ENCODE assay signal across 10 mouse cellular contexts in genomic region chr7:66409433-66409832, GRCm38 (mm10). TPM values are rescaled to one million over a fixed set of nuclear protein-coding genes. Genes with fewer than 3 reads are reported as not detected.
A peak's percentile ranks its signal among the peaks of the same experiment; 100 is the strongest.
DNase-seq lines count a peak whose midpoint lies in the region; ATAC-seq and TF ChIP-seq lines count a peak whose summit lies in the region.
"Had no signal": no experiment of that assay in that cellular context is flagged by ENCODE, and none has a peak within 500 bp of the region (broad histone marks: within the 10 kb centered on the region; RNA-seq: fewer than 3 reads in every experiment).

No protein-coding gene starts in this region.

- intact Hi-C loops in left cerebral cortex, adult 2 months (cut with DNase I), result loop anchor here (1.0 kb wide), 1 partner anchor 252 kb away; no protein-coding TSS in a partner anchor

- no peak overlapping the region for H3K27ac ChIP-seq in forebrain, embryonic 10.5 days
- no peak overlapping the region for H3K27ac ChIP-seq in forebrain, embryonic 11.5 days (ENCODE audit: low read depth, low read length)
- H3K27ac ChIP-seq in left cerebral cortex, adult 2 months, result no peak overlapping the region
- H3K27ac ChIP-seq in limb, embryonic 13.5 days, result no peak overlapping the region

- DNase-seq in forebrain, embryonic 10.5 days (ENCODE audit: extremely low spot score, low spot score), result peak; percentile 41
- no peak for DNase-seq in forebrain, embryonic 11.5 days (ENCODE audit: low spot score)
- peak in 1 of 2 experiments; percentile 19 for DNase-seq in left cerebral cortex, adult 2 months (ENCODE audit: extremely low spot score in 1 of 2, low spot score in 2 of 2)
- DNase-seq in left cerebral cortex, adult 11 months (ENCODE audit: low spot score), result no peak
- peak; percentile 35 to 64 for DNase-seq in adrenal gland, postnatal 36 days
- DNase-seq in retina, postnatal 1 day, result peak; percentile 80
- no peak for DNase-seq in frontal cortex, postnatal 25 days (ENCODE audit: low spot score in 2 of 2)

- H3K27me3 ChIP-seq in forebrain, embryonic 10.5 days (ENCODE audit: poor library complexity, severe bottlenecking), result no peaks in the 10 kb centered on the region
- no peaks in the 10 kb centered on the region for H3K27me3 ChIP-seq in forebrain, embryonic 11.5 days (ENCODE audit: control insufficient read depth, insufficient read depth, low read length)
- no peaks in the 10 kb centered on the region for H3K27me3 ChIP-seq in limb, embryonic 13.5 days

- H3K9me3 ChIP-seq in forebrain, embryonic 10.5 days, result no peaks in the 10 kb centered on the region
- no peaks in the 10 kb centered on the region for H3K9me3 ChIP-seq in forebrain, embryonic 11.5 days (ENCODE audit: control insufficient read depth, low read length)
- H3K9me3 ChIP-seq in limb, embryonic 13.5 days, result no peaks in the 10 kb centered on the region
- H3K9me3 ChIP-seq: megakaryocyte, embryonic 14.5 days had no signal

- H3K36me3 ChIP-seq in forebrain, embryonic 10.5 days (replicated peaks), result no peaks in the 10 kb centered on the region
- H3K36me3 ChIP-seq in forebrain, embryonic 11.5 days (ENCODE audit: control insufficient read depth, insufficient read depth, low read length), result no peaks in the 10 kb centered on the region
- no peaks in the 10 kb centered on the region for H3K36me3 ChIP-seq in limb, embryonic 13.5 days

- WGBS in forebrain, embryonic 10.5 days, result 69% methylated on average over 6 of the region's 6 CpGs
- 68% methylated on average over 6 of the region's 6 CpGs for WGBS in forebrain, embryonic 11.5 days
- WGBS in limb, embryonic 13.5 days, result 72% methylated on average over 6 of the region's 6 CpGs

- no peak overlapping the region for H3K9ac ChIP-seq in forebrain, embryonic 11.5 days (ENCODE audit: low read length)
- H3K9ac ChIP-seq in limb, embryonic 13.5 days, result no peak overlapping the region

- no peak for ATAC-seq in forebrain, embryonic 11.5 days (replicated peaks; ENCODE audit: low FRiP score)
- ATAC-seq in limb, embryonic 13.5 days (ENCODE audit: low FRiP score, low read depth), result 0 out of 2 replicates have a peak, but pooled peaks have one; percentile 4

- peak; percentile 49 for TF ChIP-seq CTCF in left cerebral cortex, adult 2 months (IDR thresholded peaks at IDR 0.05)

- no peak overlapping the region for H3K4me2 ChIP-seq in forebrain, embryonic 11.5 days (ENCODE audit: low read depth, low read length, severe bottlenecking)
- no peak overlapping the region for H3K4me2 ChIP-seq in limb, embryonic 13.5 days (replicated peaks)

- H3K4me1 ChIP-seq in forebrain, embryonic 10.5 days, result peaks cover 12% of the 10 kb centered on the region; the same call in 1 of the 2 replicates
- H3K4me1 ChIP-seq in forebrain, embryonic 11.5 days (replicated peaks; ENCODE audit: control insufficient read depth, insufficient read depth, low read length), result no peaks in the 10 kb centered on the region
- peaks cover 25% of the 10 kb centered on the region for H3K4me1 ChIP-seq in limb, embryonic 13.5 days

- H3K4me3 ChIP-seq in forebrain, embryonic 10.5 days, result no peak overlapping the region
- H3K4me3 ChIP-seq in forebrain, embryonic 11.5 days (ENCODE audit: low read depth, low read length), result no peak overlapping the region
- H3K4me3 ChIP-seq in left cerebral cortex, adult 2 months, result no peak overlapping the region
- no peak overlapping the region for H3K4me3 ChIP-seq in limb, embryonic 13.5 days
- H3K4me3 ChIP-seq: megakaryocyte, embryonic 14.5 days had no signal

RNA-seq across cellular contexts. Expression of gene Aldh1a3, which starts 17.9 kb away (rescaled TPM):
- 30.4 and 30.6 TPM in 2 replicates for polyA plus RNA-seq in forebrain, embryonic 10.5 days (2016; fragmentation: Nextera tagmentation; extraction: Ambion mirVana)
- 2.2 and 3.7 TPM in 2 replicates for polyA plus RNA-seq in forebrain, embryonic 11.5 days (2014; fragmentation: Nextera tagmentation; extraction: Ambion mirVana)
- 1 to 10 TPM; 1.5 to 1.7 TPM for total RNA-seq in left cerebral cortex, adult 2 months (2021)
- total RNA-seq in adrenal gland, postnatal 36 days (2021), result 10 to 100 TPM in 1 of 2 experiments, 1 to 10 TPM in 1; 9.2 to 10.4 TPM
- polyA plus RNA-seq in limb, embryonic 13.5 days (2015; fragmentation: Nextera tagmentation; extraction: Ambion mirVana), result 9.9 and 10.6 TPM in 2 replicates

RNA-seq across cellular contexts. Expression of gene Lrrk1, which starts 21.3 kb away (rescaled TPM):
- polyA plus RNA-seq in forebrain, embryonic 10.5 days (2016; fragmentation: Nextera tagmentation; extraction: Ambion mirVana), result 5.8 TPM in 2 replicates
- 3.3 and 5.2 TPM in 2 replicates for polyA plus RNA-seq in forebrain, embryonic 11.5 days (2014; fragmentation: Nextera tagmentation; extraction: Ambion mirVana)
- 1 to 10 TPM; 4.4 TPM for total RNA-seq in left cerebral cortex, adult 2 months (2021)
- 10 to 100 TPM; 15.3 to 15.5 TPM for total RNA-seq in adrenal gland, postnatal 36 days (2021)
- 12.4 and 14.1 TPM in 2 replicates for polyA plus RNA-seq in limb, embryonic 13.5 days (2015; fragmentation: Nextera tagmentation; extraction: Ambion mirVana)

RNA-seq across cellular contexts. Expression of gene Gm10974, which starts 43.7 kb away (rescaled TPM):
- polyA plus RNA-seq in forebrain, embryonic 10.5 days (2016; fragmentation: Nextera tagmentation; extraction: Ambion mirVana), result not detected in 2 replicates
- polyA plus RNA-seq in forebrain, embryonic 11.5 days (2014; fragmentation: Nextera tagmentation; extraction: Ambion mirVana), result not detected in 2 replicates
- not detected for total RNA-seq in left cerebral cortex, adult 2 months (2021)
- total RNA-seq in adrenal gland, postnatal 36 days (2021), result not detected
- polyA plus RNA-seq in limb, embryonic 13.5 days (2015; fragmentation: Nextera tagmentation; extraction: Ambion mirVana), result not detected in 2 replicates
- total RNA-seq: heart, adult 18-20 months had no signal

Comparison
In these comparisons a context has a peak if more than half of its experiments do, and no peak if none do; other contexts are left out.
1. DNase-seq: peak in forebrain, embryonic 10.5 days (single experiment), adrenal gland, postnatal 36 days (2 of 2) and retina, postnatal 1 day (single experiment); none in forebrain, embryonic 11.5 days (single experiment), left cerebral cortex, adult 11 months (single experiment) and frontal cortex, postnatal 25 days (0 of 2).